Mouse (Mus musculus) brain, adult 2 months (tissue): ENCODE measurements around the gene 1700029H14Rik.

Experiments used
- DNase-seq: peaks from one replicate; pipeline ENCODE4 v3.0.0; 2011; ENCODE audit warnings: low read depth, low spot score

Gene 1700029H14Rik

GRCm38 (mm10) chr8:13541526-13541925 is 20.7 kb downstream of the 1700029H14Rik start:
- no peak for DNase-seq

DNA sequence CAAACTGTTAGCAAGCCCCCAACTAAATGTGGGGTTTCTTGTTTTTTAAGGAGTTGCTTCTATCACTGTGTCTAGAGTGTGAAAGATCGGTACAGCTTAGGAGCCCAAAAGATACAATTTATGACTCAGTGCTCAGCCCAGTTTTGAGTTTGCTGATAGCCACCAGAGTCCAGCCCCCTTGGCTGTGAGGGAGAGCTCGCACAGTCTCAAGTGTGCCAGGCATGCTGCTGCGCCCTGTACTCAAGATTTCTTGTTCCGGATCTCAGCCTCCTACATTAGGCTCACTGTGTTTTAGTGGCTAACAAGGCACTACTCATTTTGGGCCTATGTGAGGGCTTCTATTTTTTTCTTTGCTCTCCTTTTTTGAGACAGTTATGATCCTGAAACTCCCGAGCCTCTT is 22.1 kb downstream of the 1700029H14Rik start:
- DNase-seq, result no peak

GRCm38 (mm10) chr8:13538821-13539220 is 23.4 kb downstream of the 1700029H14Rik start:
- peak; percentile 78 for DNase-seq

DNA sequence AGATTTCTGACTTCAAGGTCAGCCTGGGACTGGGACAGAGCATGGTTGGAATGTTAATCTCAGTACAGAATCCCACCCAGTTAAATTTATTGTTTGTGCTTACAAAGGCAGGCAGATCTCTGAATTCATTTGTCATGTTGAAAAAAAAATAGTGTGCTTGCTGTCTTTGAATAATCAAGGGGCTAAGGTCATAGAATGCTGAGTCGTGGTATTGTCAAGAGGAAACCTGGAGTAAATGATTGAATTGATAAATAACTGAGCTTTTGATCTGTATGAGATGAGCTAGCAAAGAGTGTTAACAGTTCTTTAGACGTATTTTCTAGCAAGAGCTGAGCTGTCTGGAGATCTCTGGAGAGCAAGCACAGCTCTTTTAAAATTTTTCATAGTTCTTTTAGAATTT is 25.2 kb downstream of the 1700029H14Rik start:
- DNase-seq, result no peak

GRCm38 (mm10) chr8:13533123-13533522 is 29.1 kb downstream of the 1700029H14Rik start:
- DNase-seq, result no peak

DNA sequence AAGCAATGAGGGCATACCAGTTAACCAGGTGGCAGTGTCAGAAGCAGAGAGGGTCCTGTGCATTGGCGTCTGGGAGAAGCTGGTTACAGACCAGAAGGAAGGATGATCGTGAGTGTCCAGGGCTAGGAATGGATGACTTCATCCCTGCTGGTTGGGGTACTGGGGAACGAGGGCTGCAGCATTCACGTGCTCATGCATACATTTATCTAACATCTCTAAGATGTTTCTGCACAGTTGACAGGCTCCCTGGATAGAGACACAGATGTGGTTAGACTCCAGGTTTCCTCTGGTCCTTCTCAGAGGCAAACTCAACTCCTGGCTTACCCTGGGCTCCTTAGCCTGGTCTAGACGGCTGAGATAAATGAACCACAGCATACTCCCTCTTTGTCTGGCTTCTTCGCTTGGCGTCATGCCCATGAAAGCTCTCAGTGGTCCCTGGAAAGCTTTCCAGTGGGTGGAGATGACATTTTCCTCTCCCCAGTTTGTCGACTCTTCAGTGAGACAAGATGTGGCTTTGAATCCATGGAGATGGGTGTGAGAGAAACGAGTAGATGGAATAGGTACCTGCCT is 30.6 kb downstream of the 1700029H14Rik start:
- DNase-seq, result peak; percentile 47

GRCm38 (mm10) chr8:13530941-13531340 is 31.3 kb downstream of the 1700029H14Rik start:
- DNase-seq, result peak; percentile 94

- peak; percentile 47 for DNase-seq
Observed at GRCm38 (mm10) chr8:13530401-13530800, 31.9 kb downstream of the 1700029H14Rik start.

GRCm38 (mm10) chr8:13529891-13530316 is 32.4 kb downstream of the 1700029H14Rik start:
- DNase-seq, result peak; percentile 94

- DNase-seq, result no peak
Observed at GRCm38 (mm10) chr8:13529011-13529840, 33.0 kb downstream of the 1700029H14Rik start.

- DNase-seq, result no peak
Observed at GRCm38 (mm10) chr8:13521392-13521791, 40.9 kb downstream of the 1700029H14Rik start.

- no peak for DNase-seq
Observed at GRCm38 (mm10) chr8:13520349-13520748, 41.9 kb downstream of the 1700029H14Rik start.

DNA sequence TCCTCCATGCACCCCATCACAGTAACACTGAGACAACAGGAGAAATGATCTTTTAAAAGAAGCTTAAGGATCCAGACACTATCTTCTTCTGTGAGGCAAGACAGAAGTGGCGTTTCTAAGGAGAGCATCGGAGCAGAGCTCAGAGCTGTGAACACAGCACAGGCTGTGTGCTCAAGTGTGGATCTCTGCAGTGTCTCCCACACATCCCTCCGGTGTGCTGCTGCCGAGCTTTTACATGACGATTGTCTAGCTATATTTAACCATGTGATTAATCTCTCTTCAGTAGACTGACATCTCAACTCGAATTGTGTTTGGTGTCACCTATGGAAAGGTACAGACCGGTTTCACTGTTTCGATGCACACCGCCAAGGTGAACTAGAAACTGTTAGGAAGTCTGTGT is 42.8 kb downstream of the 1700029H14Rik start:
- peak; percentile 71 for DNase-seq

DNA sequence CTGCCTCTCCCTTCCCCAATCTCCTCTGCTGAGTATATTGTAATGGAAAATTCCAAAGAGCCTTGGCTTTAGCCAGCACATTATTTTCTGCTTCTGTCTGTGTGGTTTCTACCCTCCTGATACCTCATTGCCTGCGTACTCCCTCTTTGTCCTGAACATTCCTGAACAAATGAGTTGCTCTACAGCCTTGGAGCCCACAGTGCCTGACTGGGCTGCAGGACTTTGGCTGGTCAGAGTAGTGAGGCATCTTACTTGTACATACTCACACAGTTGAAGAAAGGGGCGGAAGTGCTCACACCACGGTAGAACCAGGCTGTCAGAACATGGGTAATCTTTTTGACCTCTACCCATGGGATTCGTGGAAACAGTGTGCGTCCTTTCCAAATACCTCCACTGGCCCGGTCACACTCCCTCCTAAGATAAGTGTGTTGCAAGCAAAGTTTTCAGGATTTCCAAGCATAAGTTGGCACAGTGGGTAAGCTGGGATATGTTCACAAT is 44.9 kb downstream of the 1700029H14Rik start:
- DNase-seq, result no peak

DNA sequence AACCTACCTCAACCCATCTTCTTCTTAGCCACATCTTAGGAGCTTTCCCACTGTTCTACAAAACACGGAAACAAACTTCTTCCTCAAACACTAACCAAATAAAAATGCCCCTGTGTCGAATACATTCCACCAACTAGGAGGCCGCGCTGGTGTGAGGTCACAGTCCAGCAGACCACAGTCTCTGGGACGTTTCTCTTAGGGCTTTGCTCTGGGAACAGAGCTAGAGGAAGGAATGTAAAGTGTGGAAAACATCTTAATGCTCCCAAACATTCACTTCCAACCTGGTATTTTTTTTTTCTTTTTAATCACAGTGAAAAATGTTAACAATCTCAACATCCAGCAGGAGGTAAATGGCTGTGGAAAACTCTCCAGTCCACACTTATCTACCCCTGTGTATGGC is 45.5 kb downstream of the 1700029H14Rik start:
- no peak for DNase-seq

GRCm38 (mm10) chr8:13516011-13516442 is 46.2 kb downstream of the 1700029H14Rik start:
- peak; percentile 64 for DNase-seq

DNA sequence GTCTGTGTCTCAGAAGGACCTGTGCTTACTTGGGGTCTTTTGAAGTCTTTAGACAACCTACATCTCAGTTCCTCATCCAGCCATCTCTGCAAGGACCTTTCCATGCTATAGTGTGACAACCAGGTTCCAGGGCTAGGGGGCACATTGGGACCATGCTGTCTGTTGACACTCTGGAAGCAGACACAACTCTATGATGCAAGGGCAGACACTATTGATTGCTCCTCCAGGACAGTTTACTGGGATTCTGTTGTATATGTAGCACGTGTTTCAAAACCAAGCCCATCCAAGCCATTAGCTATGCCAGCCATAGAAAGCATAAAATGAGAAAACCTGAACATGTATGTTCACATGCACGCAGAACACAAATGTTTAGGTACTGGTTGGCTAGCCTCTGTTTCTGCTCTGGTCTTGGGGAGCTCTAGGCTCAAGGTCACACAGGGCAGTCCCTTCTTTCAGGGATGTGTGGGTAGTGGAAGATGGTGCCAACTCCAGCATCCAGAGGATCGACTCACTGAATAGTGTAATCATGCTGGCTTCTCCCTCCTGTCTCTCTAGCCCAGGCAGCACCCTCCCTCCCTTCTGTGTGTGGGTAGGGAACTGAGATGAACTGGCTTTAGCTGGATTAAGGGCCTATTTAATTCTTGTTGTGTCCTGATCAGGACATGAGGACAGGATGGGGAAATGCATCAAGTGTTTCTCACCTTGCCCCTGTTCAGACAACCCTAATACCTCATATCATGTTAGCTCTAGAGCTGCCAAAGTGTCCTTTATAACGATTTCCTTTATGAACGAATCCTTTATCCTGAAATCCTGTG is 48.5 kb downstream of the 1700029H14Rik start:
- no peak for DNase-seq

DNA sequence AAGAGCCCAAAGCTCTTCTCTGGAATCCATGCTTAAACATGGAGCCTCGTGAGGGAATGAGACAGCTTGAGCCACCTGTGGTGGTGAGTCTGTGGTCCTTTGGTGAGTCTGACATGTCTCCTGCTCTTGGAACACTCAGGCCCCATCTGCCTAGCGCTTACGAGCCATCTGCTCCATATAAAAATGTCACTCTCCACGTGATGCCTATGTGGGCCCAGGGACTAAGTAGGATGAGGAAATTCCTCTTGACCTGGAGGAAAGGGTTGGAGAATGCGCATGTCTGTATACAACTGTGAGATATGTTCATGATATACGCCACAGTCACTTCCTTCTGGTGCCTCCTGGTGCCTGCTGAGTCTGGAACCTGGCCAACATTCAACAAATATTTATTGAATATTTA is 49.6 kb downstream of the 1700029H14Rik start:
- DNase-seq, result peak; percentile 96

DNA sequence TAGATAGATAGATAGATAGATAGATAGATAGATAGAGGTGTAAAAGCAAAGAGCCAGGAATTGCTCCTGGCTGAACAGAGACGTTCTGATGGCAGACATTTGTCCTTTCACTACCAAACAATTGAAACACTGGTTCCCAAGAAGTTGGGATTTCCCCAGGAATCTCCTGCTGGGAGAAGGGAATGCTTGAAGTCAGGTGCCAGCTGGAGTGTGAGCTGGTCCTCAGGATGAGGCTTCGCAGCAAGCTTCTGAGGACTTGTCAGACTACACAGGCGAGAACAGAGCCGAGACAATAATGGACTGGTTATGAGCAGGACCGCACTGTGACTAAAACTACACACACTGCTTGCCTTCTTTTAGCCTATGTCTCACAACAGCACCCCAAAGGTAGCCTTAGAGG is 50.2 kb downstream of the 1700029H14Rik start:
- DNase-seq, result peak; percentile 87

- no peak for DNase-seq
Observed at GRCm38 (mm10) chr8:13507284-13507937, 54.9 kb downstream of the 1700029H14Rik start.

DNA sequence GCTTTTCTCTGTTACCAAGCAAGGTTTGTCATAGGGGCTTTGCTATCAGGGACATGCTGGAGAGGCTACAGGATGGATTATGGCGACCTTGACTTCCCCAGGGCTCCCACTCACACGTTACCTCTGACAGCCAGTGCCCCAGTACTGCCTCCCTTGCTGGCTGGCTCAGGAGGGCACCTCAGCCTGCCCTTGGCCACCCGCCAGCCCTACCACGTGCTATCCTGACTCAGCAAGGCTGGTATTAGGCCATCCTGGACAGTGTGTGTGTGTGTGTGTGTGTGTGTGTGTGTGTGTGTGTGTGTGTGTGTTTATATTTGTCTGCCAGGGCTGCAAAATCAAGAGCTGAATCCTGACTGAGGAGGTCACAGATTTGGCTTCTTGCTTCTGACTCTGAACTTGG is 55.4 kb downstream of the 1700029H14Rik start:
- no peak for DNase-seq
